21 mouse cellular contexts compared by ENCODE assay signal in the genomic region with DNA sequence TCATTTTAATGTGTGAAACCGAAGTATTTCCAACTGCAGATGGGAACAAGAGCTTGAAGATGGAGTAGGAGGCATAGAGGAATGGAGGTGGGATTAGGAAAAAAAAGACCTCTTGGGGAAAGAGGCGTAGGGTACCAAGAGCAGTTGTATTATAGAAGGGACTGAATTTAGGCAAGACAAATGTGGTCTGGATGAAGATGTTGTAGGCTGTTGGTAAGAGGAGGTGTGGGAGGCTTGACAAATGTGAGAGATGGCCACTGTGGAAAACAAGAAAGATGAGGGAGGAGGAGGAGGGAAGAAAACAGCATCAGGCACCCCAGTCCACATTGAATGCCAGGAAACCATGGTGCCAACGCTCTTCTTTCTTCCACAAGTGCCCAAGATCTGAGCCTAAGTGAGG.
DNase-seq lines count a peak whose midpoint lies in the region; ATAC-seq and TF ChIP-seq lines count a peak whose summit lies in the region.
"Had no signal": no experiment of that assay in that cellular context is flagged by ENCODE, and none has a peak within 500 bp of the region (broad histone marks: within the 10 kb centered on the region; RNA-seq: fewer than 3 reads in every experiment).

No protein-coding gene starts in this region.

- no peaks in the 10 kb centered on the region for H3K4me1 ChIP-seq in thymus, adult 2 months (replicated peaks; ENCODE audit: control insufficient read depth, insufficient read depth, low read length)
- H3K4me1 ChIP-seq: embryonic facial prominence, embryonic 12.5 days; embryonic facial prominence, embryonic 15.5 days; hindbrain, embryonic 12.5 days; hindbrain, embryonic 15.5 days had no signal

- H3K36me3 ChIP-seq in thymus, adult 2 months (ENCODE audit: control insufficient read depth, insufficient read depth, low read length) = no peaks in the 10 kb centered on the region
- H3K36me3 ChIP-seq: embryonic facial prominence, embryonic 12.5 days; embryonic facial prominence, embryonic 15.5 days; hindbrain, embryonic 12.5 days; hindbrain, embryonic 15.5 days had no signal

- 91% methylated on average over 3 of the region's 3 CpGs for WGBS in thymus, adult 2 months

- H3K27me3 ChIP-seq in thymus, adult 2 months (ENCODE audit: control insufficient read depth, insufficient read depth, low read length) = no peaks in the 10 kb centered on the region
- H3K27me3 ChIP-seq: embryonic facial prominence, embryonic 12.5 days; embryonic facial prominence, embryonic 15.5 days; hindbrain, embryonic 12.5 days; hindbrain, embryonic 15.5 days had no signal

- no peak for TF ChIP-seq CTCF in left cerebral cortex, adult 2 months (IDR thresholded peaks at IDR 0.05)
- TF ChIP-seq CTCF in thymus, adult 2 months (IDR thresholded peaks at IDR 0.05; ENCODE audit: borderline replicate concordance, control insufficient read depth, extremely low read depth, insufficient read depth, low read length, poor library complexity) = no peak

- no peak overlapping the region for H3K4me3 ChIP-seq in left cerebral cortex, adult 2 months
- no peak overlapping the region for H3K4me3 ChIP-seq in thymus, adult 2 months (ENCODE audit: control insufficient read depth, insufficient read depth, low read length)
- H3K4me3 ChIP-seq: embryonic facial prominence, embryonic 12.5 days; embryonic facial prominence, embryonic 15.5 days; gastrocnemius, adult 2 months; hindbrain, embryonic 12.5 days; hindbrain, embryonic 15.5 days had no signal

- DNase-seq in frontal cortex, postnatal 25 days (ENCODE audit: low spot score in 2 of 2) = no peak
- peak; percentile 12 for DNase-seq in left cerebral cortex, adult 11 months (ENCODE audit: low spot score)
- no peak for DNase-seq in left cerebral cortex, adult 2 months (ENCODE audit: extremely low spot score in 1 of 2, low spot score in 2 of 2)
- peak; percentile 10 for DNase-seq in right cerebral cortex, postnatal 25 days
- no peak for DNase-seq in right cerebral cortex, postnatal 10 days (ENCODE audit: low spot score in 2 of 2)
- no peak for DNase-seq in thymus, adult 2 months
- DNase-seq: adrenal gland, adult 8-10 months; adrenal gland, postnatal 25 days; cerebellum, adult 18-20 months; cerebellum, adult 9-10 months; cerebellum, postnatal 14 days; forebrain, postnatal 0 days; gastrocnemius, adult 2 months; gastrocnemius, postnatal 14 days; heart, adult 11 months had no signal

- TF ChIP-seq POLR2A in thymus, adult 2 months (IDR thresholded peaks at IDR 0.05; ENCODE audit: control insufficient read depth, extremely low read depth, insufficient read depth, low read length, poor library complexity) = no peak

- intact Hi-C loops in left cerebral cortex, adult 2 months (cut with DNase I) = loop anchor here (1.0 to 10.0 kb wide), 4 partner anchors 18 to 2003 kb away; a partner anchor contains a TSS

- peak; percentile 92 for ATAC-seq in frontal cortex, adult (ENCODE audit: low TSS enrichment)
- ATAC-seq: activated CD4-positive, CD25-positive, alpha-beta regulatory T cell, adult 4 months; forebrain, postnatal 0 days had no signal

- no peak overlapping the region; the same call in 1 of the 2 replicates for H3K27ac ChIP-seq in left cerebral cortex, adult 2 months
- no peak overlapping the region for H3K27ac ChIP-seq in thymus, adult 2 months (ENCODE audit: control insufficient read depth, insufficient read depth, low read length)
- H3K27ac ChIP-seq: embryonic facial prominence, embryonic 12.5 days; embryonic facial prominence, embryonic 15.5 days; gastrocnemius, adult 2 months; hindbrain, embryonic 12.5 days; hindbrain, embryonic 15.5 days had no signal

Comparison
In these comparisons a context has a peak if more than half of its experiments do, and no peak if none do; other contexts are left out.
1. DNase-seq: peak in left cerebral cortex, adult 11 months (single experiment) and right cerebral cortex, postnatal 25 days (single experiment); none in frontal cortex, postnatal 25 days (0 of 2), left cerebral cortex, adult 2 months (0 of 2), right cerebral cortex, postnatal 10 days (0 of 2) and thymus, adult 2 months (single experiment).